Mouse (Mus musculus): Measurements from ENCODE around the gene Dnase2b. TPM values are rescaled to one million over a fixed set of nuclear protein-coding genes. Genes with fewer than 3 reads are reported as not detected.

The Dnase2b gene
- total RNA-seq, 2 experiments from 2014 or later = not detected

- no peak for DNase-seq
Measured at GRCm38 (mm10) chr3:146569594-146569993, 45.8 kb downstream of the Dnase2b start.

- no peak for DNase-seq
Measured at GRCm38 (mm10) chr3:146567884-146568530, 47.4 kb downstream of the Dnase2b start.

GRCm38 (mm10) chr3:146567366-146567765 is 48.0 kb downstream of the Dnase2b start:
- DNase-seq = no peak

GRCm38 (mm10) chr3:146565065-146565411 is 50.4 kb downstream of the Dnase2b start:
- DNase-seq = no peak

- DNase-seq = peak; percentile 88
Measured at GRCm38 (mm10) chr3:146564268-146565064, 50.9 kb downstream of the Dnase2b start.

- DNase-seq = no peak
Measured at GRCm38 (mm10) chr3:146562936-146563335, 52.5 kb downstream of the Dnase2b start.

- no peak for DNase-seq
Measured at GRCm38 (mm10) chr3:146557507-146557906, 57.9 kb downstream of the Dnase2b start.

GRCm38 (mm10) chr3:146556567-146556966 is 58.8 kb downstream of the Dnase2b start:
- DNase-seq = no peak

GRCm38 (mm10) chr3:146554816-146555215 is 60.6 kb downstream of the Dnase2b start:
- no peak for DNase-seq

- no peak for DNase-seq
Measured at GRCm38 (mm10) chr3:146543632-146544031, 71.8 kb downstream of the Dnase2b start.

- DNase-seq = no peak
Measured at GRCm38 (mm10) chr3:146540521-146541273, 74.7 kb downstream of the Dnase2b start.

GRCm38 (mm10) chr3:146534986-146535385 is 80.4 kb downstream of the Dnase2b start:
- no peak for DNase-seq

Other genes starting within 250 kb of the Dnase2b start
- gene Ssx2ip, start 211.0 kb downstream of the Dnase2b start, total RNA-seq (2021) = 10 to 100 TPM; 18.6 to 21.0 TPM
- 1 to 10 TPM; 5.5 to 5.7 TPM for gene Ctbs, start 165.8 kb downstream of the Dnase2b start, total RNA-seq (2021)
- gene Spata1, start 115.8 kb downstream of the Dnase2b start, total RNA-seq (2021) = 1 to 10 TPM; 2.1 to 3.0 TPM
- gene Gng5, start 115.8 kb downstream of the Dnase2b start, total RNA-seq (2021) = 100 to 1,000 TPM; 297 to 316 TPM
- gene Rpf1, start 94.2 kb downstream of the Dnase2b start, total RNA-seq (2021) = 10 to 100 TPM; 18.8 to 19.6 TPM
- gene Uox, start 45.2 kb downstream of the Dnase2b start, total RNA-seq (2021) = not detected
- under 1 TPM; 0.14 TPM for gene 4930503B20Rik, start 35.7 kb upstream of the Dnase2b start, total RNA-seq (2021)
- 1 to 10 TPM; 1.3 to 1.8 TPM for gene Samd13, start 70.0 kb upstream of the Dnase2b start, total RNA-seq (2021)
- gene Prkacb, start 197.4 kb upstream of the Dnase2b start, total RNA-seq (2021) = 100 to 1,000 TPM in 1 of 2 experiments, 10 to 100 TPM in 1; 93.6 to 106 TPM
- gene Ttll7, start 236.8 kb upstream of the Dnase2b start, total RNA-seq (2021) = 1 to 10 TPM; 2.5 to 2.6 TPM

Measured in heart, postnatal 4 days (tissue).